8 mouse cellular contexts compared by ENCODE assay signal in genomic region chr11:103987423-103987822, GRCm38 (mm10). TPM values are rescaled to one million over a fixed set of nuclear protein-coding genes. Genes with fewer than 3 reads are reported as not detected.
A peak's percentile ranks its signal among the peaks of the same experiment; 100 is the strongest.
DNase-seq lines count a peak whose midpoint lies in the region; ATAC-seq lines count a peak whose summit lies in the region.

No protein-coding gene starts in this region.

- H3K4me3 ChIP-seq in kidney, embryonic 16.5 days (ENCODE audit: low read length) = no peak overlapping the region
- no peak overlapping the region for H3K4me3 ChIP-seq in liver, embryonic 13.5 days (replicated peaks)
- no peak overlapping the region for H3K4me3 ChIP-seq in neural tube, embryonic 12.5 days

- peaks cover 22% of the 10 kb centered on the region; the same call in 1 of the 2 replicates for H3K36me3 ChIP-seq in kidney, embryonic 16.5 days (ENCODE audit: insufficient read depth, low read length)
- peaks cover 33% of the 10 kb centered on the region for H3K36me3 ChIP-seq in liver, embryonic 13.5 days
- H3K36me3 ChIP-seq in neural tube, embryonic 12.5 days = peaks cover 33% of the 10 kb centered on the region

- no peaks in the 10 kb centered on the region for H3K4me1 ChIP-seq in kidney, embryonic 16.5 days (ENCODE audit: insufficient read depth, low read length)
- no peaks in the 10 kb centered on the region for H3K4me1 ChIP-seq in liver, embryonic 13.5 days (replicated peaks)
- H3K4me1 ChIP-seq in neural tube, embryonic 12.5 days = no peaks in the 10 kb centered on the region

- DNase-seq in 3134 (ENCODE audit: extremely low read depth, insufficient read length, low spot score) = peak; percentile 28
- peak; percentile 85 for DNase-seq in adipocyte (ENCODE audit: low spot score)
- DNase-seq in gastrocnemius, postnatal 14 days = peak; percentile 72
- peak; percentile 48 for DNase-seq in liver, embryonic 13.5 days
- peak; percentile 77 for DNase-seq in telencephalon, adult 2 months (ENCODE audit: low read depth, low spot score)

- no peaks in the 10 kb centered on the region for H3K9me3 ChIP-seq in kidney, embryonic 16.5 days (ENCODE audit: low read length)
- H3K9me3 ChIP-seq in liver, embryonic 13.5 days (replicated peaks) = no peaks in the 10 kb centered on the region
- no peaks in the 10 kb centered on the region for H3K9me3 ChIP-seq in neural tube, embryonic 12.5 days

- H3K27ac ChIP-seq in kidney, embryonic 16.5 days (ENCODE audit: low read length) = no peak overlapping the region
- H3K27ac ChIP-seq in liver, embryonic 13.5 days = no peak overlapping the region
- no peak overlapping the region for H3K27ac ChIP-seq in neural tube, embryonic 12.5 days

- H3K4me2 ChIP-seq in kidney, embryonic 16.5 days (replicated peaks; ENCODE audit: low read depth, low read length) = no peak overlapping the region
- H3K4me2 ChIP-seq in liver, embryonic 13.5 days = no peak overlapping the region
- no peak overlapping the region for H3K4me2 ChIP-seq in neural tube, embryonic 12.5 days (replicated peaks)

- no peaks in the 10 kb centered on the region for H3K27me3 ChIP-seq in kidney, embryonic 16.5 days (ENCODE audit: insufficient read depth, low read length)
- H3K27me3 ChIP-seq in liver, embryonic 13.5 days = no peaks in the 10 kb centered on the region
- no peaks in the 10 kb centered on the region for H3K27me3 ChIP-seq in neural tube, embryonic 12.5 days (replicated peaks)

- intact Hi-C loops in gastrocnemius, postnatal 14 days (cut with DNase I; ENCODE audit: low total_unique reads) = no loop called here

- peak; percentile 77 for ATAC-seq in common myeloid progenitor, adult 5-6 weeks (replicated peaks; ENCODE audit: low read depth, poor library complexity, severe bottlenecking)
- peak; percentile 65; the same call in 1 of the 2 replicates for ATAC-seq in kidney, embryonic 16.5 days (ENCODE audit: low FRiP score, low TSS enrichment)
- no peak for ATAC-seq in liver, embryonic 13.5 days (ENCODE audit: low read depth)
- peak; percentile 61 for ATAC-seq in neural tube, embryonic 12.5 days (ENCODE audit: low FRiP score, low read depth)

- no peak overlapping the region for H3K9ac ChIP-seq in kidney, embryonic 16.5 days (replicated peaks; ENCODE audit: low read length)
- no peak overlapping the region for H3K9ac ChIP-seq in liver, embryonic 13.5 days
- no peak overlapping the region for H3K9ac ChIP-seq in neural tube, embryonic 12.5 days

- WGBS in kidney, embryonic 16.5 days = 26% methylated on average over 8 of the region's 8 CpGs
- WGBS in liver, embryonic 13.5 days (ENCODE audit: insufficient replicate concordance) = 36% methylated on average over 8 of the region's 8 CpGs
- WGBS in neural tube, embryonic 12.5 days = 24% methylated on average over 8 of the region's 8 CpGs

RNA-seq across cellular contexts. Expression of gene Arf2, which starts 20.9 kb away (rescaled TPM):
- 22.6 and 32.4 TPM in 2 replicates for total RNA-seq in common myeloid progenitor, adult 5-6 weeks (2017)
- total RNA-seq in gastrocnemius, postnatal 14 days (2021) = 10 to 100 TPM; 14.7 to 20.8 TPM
- polyA plus RNA-seq in kidney, embryonic 16.5 days (2015; fragmentation: Nextera tagmentation; extraction: Ambion mirVana) = 67.8 and 69.8 TPM in 2 replicates
- polyA plus RNA-seq in liver, embryonic 13.5 days (2015; fragmentation: Nextera tagmentation; extraction: Ambion mirVana) = 21.3 and 24.1 TPM in 2 replicates
- 138 TPM in 2 replicates for polyA plus RNA-seq in neural tube, embryonic 12.5 days (2016; fragmentation: Nextera tagmentation; extraction: Ambion mirVana)

RNA-seq across cellular contexts. Expression of gene Nsf, which starts 33.6 kb away (rescaled TPM):
- 27.5 and 42.5 TPM in 2 replicates for total RNA-seq in common myeloid progenitor, adult 5-6 weeks (2017)
- total RNA-seq in gastrocnemius, postnatal 14 days (2021) = 10 to 100 TPM; 14.7 to 15.6 TPM
- 47.5 and 54.2 TPM in 2 replicates for polyA plus RNA-seq in kidney, embryonic 16.5 days (2015; fragmentation: Nextera tagmentation; extraction: Ambion mirVana)
- polyA plus RNA-seq in liver, embryonic 13.5 days (2015; fragmentation: Nextera tagmentation; extraction: Ambion mirVana) = 29.6 and 37.5 TPM in 2 replicates
- 85.3 and 89.7 TPM in 2 replicates for polyA plus RNA-seq in neural tube, embryonic 12.5 days (2016; fragmentation: Nextera tagmentation; extraction: Ambion mirVana)

Comparison
In these comparisons a context has a peak if more than half of its experiments do, and no peak if none do; other contexts are left out.
1. DNase-seq: peak in every context shown above with its lines; median percentile 85 in adipocyte; 77 in telencephalon, adult 2 months; 72 in gastrocnemius, postnatal 14 days; 48 in liver, embryonic 13.5 days; 28 in 3134.